Mouse (Mus musculus): ENCODE data around the gene Swap70. TPM values are rescaled to one million over a fixed set of nuclear protein-coding genes. Genes with fewer than 3 reads are reported as not detected.
A peak's percentile ranks its signal among the peaks of the same experiment; 100 is the strongest.
"Not testable (repeated sequence)": the region's sequence is repeated elsewhere in the genome, so short reads cannot be mapped to it uniquely, and the experiment has no call there.

The Swap70 gene
- polyA plus RNA-seq, 1 experiment from 2014 or later: 24.0 TPM

- WGBS: 80% methylated on average over 3 of the region's 3 CpGs
- no peak overlapping the region for H3K4me2 ChIP-seq
- H3K9me3 ChIP-seq: no peaks in the 10 kb centered on the region
- H3K9ac ChIP-seq: no peak overlapping the region
- H3K4me1 ChIP-seq: no peaks in the 10 kb centered on the region
- H3K4me3 ChIP-seq (replicated peaks): no peak overlapping the region
- H3K27ac ChIP-seq: no peak overlapping the region
- no peaks in the 10 kb centered on the region for H3K36me3 ChIP-seq (replicated peaks)
- H3K27me3 ChIP-seq: no peaks in the 10 kb centered on the region
- no peak for ATAC-seq (ENCODE audit: low FRiP score)
These were observed 6.6 kb upstream of the Swap70 start for GRCm38 (mm10) chr7:110214882-110215281.

GRCm38 (mm10) chr7:110221051-110221585 lies 393 bp upstream of the Swap70 start:
- Histone ChIP-seq H3K4me1 (0 out of 2 replicates have a peak, but pooled peaks cover 9% of the 10 kb centered on the region), H3K27ac (peak overlapping the region; percentile 80; the same call in 1 of the 2 replicates), H3K4me3 (replicated peaks) (peak overlapping the region; percentile 64), H3K4me2 (peak overlapping the region; percentile 67), H3K36me3 (replicated peaks) (peaks cover 4% of the 10 kb centered on the region; the same call in 1 of the 2 replicates), H3K9ac (peak overlapping the region; percentile 70), H3K27me3 (no peaks in the 10 kb centered on the region), H3K9me3 (no peaks in the 10 kb centered on the region)
- WGBS: 20% methylated on average over 8 of the region's 8 CpGs
- ATAC-seq (ENCODE audit: low FRiP score): peak; percentile 52

GRCm38 (mm10) chr7:110222583-110223182 lies 1.2 kb downstream of the Swap70 start:
- 18% methylated on average over 12 of the region's 12 CpGs for WGBS
- no peak for ATAC-seq (ENCODE audit: low FRiP score)
- Histone ChIP-seq H3K4me2 (peak overlapping the region; percentile 67), H3K4me3 (replicated peaks) (peak overlapping the region; percentile 64), H3K27me3 (no peaks in the 10 kb centered on the region), H3K9me3 (no peaks in the 10 kb centered on the region), H3K9ac (peak overlapping the region; percentile 70; the same call in 1 of the 2 replicates), H3K36me3 (replicated peaks) (peaks cover 9% of the 10 kb centered on the region; the same call in 1 of the 2 replicates), H3K4me1 (0 out of 2 replicates have a peak, but pooled peaks cover 9% of the 10 kb centered on the region), H3K27ac (no peak overlapping the region)

- Histone ChIP-seq H3K9me3 (no peaks in the 10 kb centered on the region), H3K4me2 (no peak overlapping the region), H3K27me3 (no peaks in the 10 kb centered on the region), H3K27ac (no peak overlapping the region), H3K4me1 (0 out of 2 replicates have a peak, but pooled peaks cover 9% of the 10 kb centered on the region), H3K4me3 (replicated peaks) (no peak overlapping the region), H3K36me3 (replicated peaks) (peaks cover 9% of the 10 kb centered on the region; the same call in 1 of the 2 replicates), H3K9ac (no peak overlapping the region)
- ATAC-seq (ENCODE audit: low FRiP score): no peak
- 91% methylated on average over 2 of the region's 2 CpGs for WGBS
These were observed 2.4 kb downstream of the Swap70 start for GRCm38 (mm10) chr7:110223727-110224510.

- Histone ChIP-seq H3K4me2 (no peak overlapping the region), H3K9me3 (no peaks in the 10 kb centered on the region), H3K9ac (no peak overlapping the region), H3K27ac (no peak overlapping the region), H3K27me3 (no peaks in the 10 kb centered on the region), H3K4me3 (replicated peaks) (no peak overlapping the region), H3K36me3 (replicated peaks) (peaks cover 9% of the 10 kb centered on the region; the same call in 1 of the 2 replicates), H3K4me1 (0 out of 2 replicates have a peak, but pooled peaks cover 5% of the 10 kb centered on the region)
- 92% methylated on average over 5 of the region's 5 CpGs for WGBS
- no peak for ATAC-seq (ENCODE audit: low FRiP score)
These were observed 5.0 kb downstream of the Swap70 start for GRCm38 (mm10) chr7:110226484-110226883.

- Histone ChIP-seq H3K9ac (no peak overlapping the region), H3K9me3 (no peaks in the 10 kb centered on the region), H3K4me1 (no peaks in the 10 kb centered on the region), H3K4me3 (replicated peaks) (no peak overlapping the region), H3K27ac (no peak overlapping the region), H3K27me3 (no peaks in the 10 kb centered on the region), H3K36me3 (replicated peaks) (peaks cover 9% of the 10 kb centered on the region; the same call in 1 of the 2 replicates), H3K4me2 (no peak overlapping the region)
- ATAC-seq (ENCODE audit: low FRiP score): no peak
- WGBS: 80% methylated on average over 6 of the region's 6 CpGs
These were observed 8.5 kb downstream of the Swap70 start for GRCm38 (mm10) chr7:110229967-110230366.

- 94% methylated on average over 9 of the region's 10 CpGs for WGBS
- H3K4me1 ChIP-seq: not testable (repeated sequence)
These were observed 9.6 kb downstream of the Swap70 start for GRCm38 (mm10) chr7:110231127-110231526.

GRCm38 (mm10) chr7:110236085-110236484 lies 14.6 kb downstream of the Swap70 start:
- Histone ChIP-seq H3K9me3 (no peaks in the 10 kb centered on the region), H3K36me3 (replicated peaks) (no peaks in the 10 kb centered on the region), H3K4me2 (no peak overlapping the region), H3K27me3 (no peaks in the 10 kb centered on the region), H3K4me3 (replicated peaks) (no peak overlapping the region), H3K4me1 (peaks cover 12% of the 10 kb centered on the region), H3K27ac (no peak overlapping the region), H3K9ac (no peak overlapping the region)
- 84% methylated on average over 4 of the region's 4 CpGs for WGBS
- no peak for ATAC-seq (ENCODE audit: low FRiP score)

More at GRCm38 (mm10) chr7:110231127-110231526, 9.6 kb downstream of the Swap70 start:
- H3K9me3 ChIP-seq; H3K27ac ChIP-seq; H3K4me2 ChIP-seq; H3K36me3 ChIP-seq (replicated peaks); H3K9ac ChIP-seq; H3K4me3 ChIP-seq (replicated peaks); H3K27me3 ChIP-seq; ATAC-seq (ENCODE audit: low FRiP score): not testable (repeated sequence)

GRCm38 (mm10) chr7:110237451-110237836 lies 15.9 kb downstream of the Swap70 start:
- Histone ChIP-seq H3K9ac (no peak overlapping the region), H3K4me3 (replicated peaks) (no peak overlapping the region), H3K9me3 (no peaks in the 10 kb centered on the region), H3K27ac (peak overlapping the region; percentile 60), H3K4me1 (peaks cover 12% of the 10 kb centered on the region), H3K27me3 (no peaks in the 10 kb centered on the region), H3K4me2 (peak overlapping the region; percentile 13), H3K36me3 (replicated peaks) (no peaks in the 10 kb centered on the region)
- 29% methylated on average over 3 of the region's 3 CpGs for WGBS
- ATAC-seq (ENCODE audit: low FRiP score): no peak

- 30% methylated on average over 2 of the region's 2 CpGs for WGBS
- Histone ChIP-seq H3K9ac (no peak overlapping the region), H3K36me3 (replicated peaks) (no peaks in the 10 kb centered on the region), H3K4me2 (peak overlapping the region; percentile 13), H3K27ac (peak overlapping the region; percentile 60), H3K9me3 (no peaks in the 10 kb centered on the region), H3K4me3 (replicated peaks) (no peak overlapping the region), H3K27me3 (no peaks in the 10 kb centered on the region), H3K4me1 (peaks cover 12% of the 10 kb centered on the region)
- peak; percentile 46; the same call in 1 of the 2 replicates for ATAC-seq (ENCODE audit: low FRiP score)
These were observed 16.4 kb downstream of the Swap70 start for GRCm38 (mm10) chr7:110237837-110238451.

GRCm38 (mm10) chr7:110239590-110239989 lies 18.1 kb downstream of the Swap70 start:
- H3K9ac ChIP-seq: no peak overlapping the region
- H3K4me2 ChIP-seq: no peak overlapping the region
- no peaks in the 10 kb centered on the region for H3K9me3 ChIP-seq
- no peaks in the 10 kb centered on the region for H3K36me3 ChIP-seq (replicated peaks)
- no peaks in the 10 kb centered on the region for H3K27me3 ChIP-seq
- no peak overlapping the region for H3K4me3 ChIP-seq (replicated peaks)
- 67% methylated on average over 4 of the region's 4 CpGs for WGBS
- H3K27ac ChIP-seq: no peak overlapping the region
- H3K4me1 ChIP-seq: peaks cover 12% of the 10 kb centered on the region
- no peak for ATAC-seq (ENCODE audit: low FRiP score)
